Mouse (Mus musculus): ENCODE data around the gene Ccz1. TPM values are rescaled to one million over a fixed set of nuclear protein-coding genes. Genes with fewer than 3 reads are reported as not detected.

The Ccz1 gene
- polyA plus RNA-seq, 1 experiment from 2014 or later = 89.2 TPM

GRCm38 (mm10) chr5:143980858-143981257 lies 33.8 kb downstream of the Ccz1 start:
- H3K4me1 ChIP-seq (ENCODE audit: insufficient read depth, low read length) = no peaks in the 10 kb centered on the region
- no peak overlapping the region for H3K27ac ChIP-seq (ENCODE audit: low read length)
- WGBS = 22% methylated on average over 9 of the region's 9 CpGs
- H3K9ac ChIP-seq (replicated peaks; ENCODE audit: low read length) = no peak overlapping the region
- ATAC-seq (ENCODE audit: low FRiP score, low TSS enrichment) = 0 out of 2 replicates have a peak, but pooled peaks have one; percentile 54
- no peak overlapping the region for H3K4me3 ChIP-seq (ENCODE audit: low read length)
- no peaks in the 10 kb centered on the region for H3K9me3 ChIP-seq (ENCODE audit: low read length)
- H3K27me3 ChIP-seq (ENCODE audit: insufficient read depth, low read length) = no peaks in the 10 kb centered on the region
- H3K4me2 ChIP-seq (replicated peaks; ENCODE audit: low read depth, low read length) = no peak overlapping the region
- H3K36me3 ChIP-seq (ENCODE audit: insufficient read depth, low read length) = peaks cover 9% of the 10 kb centered on the region; the same call in 1 of the 2 replicates

- H3K4me1 ChIP-seq (ENCODE audit: insufficient read depth, low read length) = no peaks in the 10 kb centered on the region
- no peak overlapping the region for H3K27ac ChIP-seq (ENCODE audit: low read length)
- H3K4me2 ChIP-seq (replicated peaks; ENCODE audit: low read depth, low read length) = no peak overlapping the region
- no peak overlapping the region for H3K4me3 ChIP-seq (ENCODE audit: low read length)
- no peaks in the 10 kb centered on the region for H3K9me3 ChIP-seq (ENCODE audit: low read length)
- H3K9ac ChIP-seq (replicated peaks; ENCODE audit: low read length) = no peak overlapping the region
- WGBS = 74% methylated on average over 16 of the region's 16 CpGs
- no peak for ATAC-seq (ENCODE audit: low FRiP score, low TSS enrichment)
- no peaks in the 10 kb centered on the region for H3K36me3 ChIP-seq (ENCODE audit: insufficient read depth, low read length)
- no peaks in the 10 kb centered on the region for H3K27me3 ChIP-seq (ENCODE audit: insufficient read depth, low read length)
These were observed 37.8 kb downstream of the Ccz1 start for GRCm38 (mm10) chr5:143976726-143977431.

GRCm38 (mm10) chr5:143976232-143976631 lies 38.4 kb downstream of the Ccz1 start:
- 91% methylated on average over 11 of the region's 11 CpGs for WGBS
- ATAC-seq (ENCODE audit: low FRiP score, low TSS enrichment) = no peak
- no peaks in the 10 kb centered on the region for H3K27me3 ChIP-seq (ENCODE audit: insufficient read depth, low read length)
- no peaks in the 10 kb centered on the region for H3K4me1 ChIP-seq (ENCODE audit: insufficient read depth, low read length)
- H3K27ac ChIP-seq (ENCODE audit: low read length) = no peak overlapping the region
- H3K9ac ChIP-seq (replicated peaks; ENCODE audit: low read length) = no peak overlapping the region
- no peak overlapping the region for H3K4me3 ChIP-seq (ENCODE audit: low read length)
- no peak overlapping the region for H3K4me2 ChIP-seq (replicated peaks; ENCODE audit: low read depth, low read length)
- no peaks in the 10 kb centered on the region for H3K36me3 ChIP-seq (ENCODE audit: insufficient read depth, low read length)
- H3K9me3 ChIP-seq (ENCODE audit: low read length) = no peaks in the 10 kb centered on the region

- no peak; the same call in 1 of the 2 replicates for ATAC-seq (ENCODE audit: low FRiP score, low TSS enrichment)
These were observed 39.1 kb downstream of the Ccz1 start for GRCm38 (mm10) chr5:143975631-143975933.

GRCm38 (mm10) chr5:143974931-143975630 lies 39.6 kb downstream of the Ccz1 start:
- Histone ChIP-seq H3K4me1 (ENCODE audit: insufficient read depth, low read length) (no peaks in the 10 kb centered on the region), H3K36me3 (ENCODE audit: insufficient read depth, low read length) (no peaks in the 10 kb centered on the region), H3K4me2 (replicated peaks; ENCODE audit: low read depth, low read length) (no peak overlapping the region), H3K9me3 (ENCODE audit: low read length) (no peaks in the 10 kb centered on the region), H3K27me3 (ENCODE audit: insufficient read depth, low read length) (no peaks in the 10 kb centered on the region), H3K27ac (ENCODE audit: low read length) (no peak overlapping the region), H3K4me3 (ENCODE audit: low read length) (no peak overlapping the region), H3K9ac (replicated peaks; ENCODE audit: low read length) (no peak overlapping the region)
- peak; percentile 85 for ATAC-seq (ENCODE audit: low FRiP score, low TSS enrichment)
- 54% methylated on average over 4 of the region's 4 CpGs for WGBS

More at GRCm38 (mm10) chr5:143975631-143975933, 39.1 kb downstream of the Ccz1 start:
- Histone ChIP-seq H3K27me3 (ENCODE audit: insufficient read depth, low read length) (no peaks in the 10 kb centered on the region), H3K9ac (replicated peaks; ENCODE audit: low read length) (no peak overlapping the region), H3K9me3 (ENCODE audit: low read length) (no peaks in the 10 kb centered on the region), H3K4me2 (replicated peaks; ENCODE audit: low read depth, low read length) (no peak overlapping the region), H3K27ac (ENCODE audit: low read length) (no peak overlapping the region), H3K4me3 (ENCODE audit: low read length) (no peak overlapping the region), H3K4me1 (ENCODE audit: insufficient read depth, low read length) (no peaks in the 10 kb centered on the region), H3K36me3 (ENCODE audit: insufficient read depth, low read length) (no peaks in the 10 kb centered on the region)
- 64% methylated on average over 2 of the region's 2 CpGs for WGBS

- H3K27ac ChIP-seq (ENCODE audit: low read length) = no peak overlapping the region
- no peak overlapping the region for H3K9ac ChIP-seq (replicated peaks; ENCODE audit: low read length)
- WGBS = 38% methylated on average over 3 of the region's 3 CpGs
- no peak for ATAC-seq (ENCODE audit: low FRiP score, low TSS enrichment)
- H3K4me1 ChIP-seq (ENCODE audit: insufficient read depth, low read length) = no peaks in the 10 kb centered on the region
- H3K27me3 ChIP-seq (ENCODE audit: insufficient read depth, low read length) = no peaks in the 10 kb centered on the region
- no peak overlapping the region for H3K4me3 ChIP-seq (ENCODE audit: low read length)
- no peak overlapping the region for H3K4me2 ChIP-seq (replicated peaks; ENCODE audit: low read depth, low read length)
- no peaks in the 10 kb centered on the region for H3K9me3 ChIP-seq (ENCODE audit: low read length)
- no peaks in the 10 kb centered on the region for H3K36me3 ChIP-seq (ENCODE audit: insufficient read depth, low read length)
These were observed 42.0 kb downstream of the Ccz1 start for GRCm38 (mm10) chr5:143972628-143973027.

GRCm38 (mm10) chr5:143966671-143967070 lies 48.0 kb downstream of the Ccz1 start:
- WGBS = 83% methylated on average over 12 of the region's 12 CpGs
- H3K4me3 ChIP-seq (ENCODE audit: low read length) = no peak overlapping the region
- no peaks in the 10 kb centered on the region for H3K9me3 ChIP-seq (ENCODE audit: low read length)
- H3K4me2 ChIP-seq (replicated peaks; ENCODE audit: low read depth, low read length) = no peak overlapping the region
- ATAC-seq (ENCODE audit: low FRiP score, low TSS enrichment) = no peak
- H3K4me1 ChIP-seq (ENCODE audit: insufficient read depth, low read length) = no peaks in the 10 kb centered on the region
- no peaks in the 10 kb centered on the region for H3K27me3 ChIP-seq (ENCODE audit: insufficient read depth, low read length)
- H3K27ac ChIP-seq (ENCODE audit: low read length) = no peak overlapping the region
- no peak overlapping the region for H3K9ac ChIP-seq (replicated peaks; ENCODE audit: low read length)
- no peaks in the 10 kb centered on the region for H3K36me3 ChIP-seq (ENCODE audit: insufficient read depth, low read length)

GRCm38 (mm10) chr5:143965586-143966345 lies 48.9 kb downstream of the Ccz1 start:
- H3K27me3 ChIP-seq (ENCODE audit: insufficient read depth, low read length) = no peaks in the 10 kb centered on the region
- no peaks in the 10 kb centered on the region for H3K9me3 ChIP-seq (ENCODE audit: low read length)
- H3K36me3 ChIP-seq (ENCODE audit: insufficient read depth, low read length) = no peaks in the 10 kb centered on the region
- 0 out of 2 replicates have a peak overlapping the region, but pooled peaks have one; percentile 24 for H3K27ac ChIP-seq (ENCODE audit: low read length)
- WGBS = 76% methylated on average over 12 of the region's 12 CpGs
- H3K4me1 ChIP-seq (ENCODE audit: insufficient read depth, low read length) = no peaks in the 10 kb centered on the region
- no peak for ATAC-seq (ENCODE audit: low FRiP score, low TSS enrichment)
- H3K4me2 ChIP-seq (replicated peaks; ENCODE audit: low read depth, low read length) = no peak overlapping the region
- no peak overlapping the region for H3K4me3 ChIP-seq (ENCODE audit: low read length)
- no peak overlapping the region for H3K9ac ChIP-seq (replicated peaks; ENCODE audit: low read length)

GRCm38 (mm10) chr5:143961176-143961575 lies 53.5 kb downstream of the Ccz1 start:
- 87% methylated on average over 8 of the region's 8 CpGs for WGBS
- Histone ChIP-seq H3K4me3 (ENCODE audit: low read length) (no peak overlapping the region), H3K4me1 (ENCODE audit: insufficient read depth, low read length) (no peaks in the 10 kb centered on the region), H3K9me3 (ENCODE audit: low read length) (no peaks in the 10 kb centered on the region), H3K9ac (replicated peaks; ENCODE audit: low read length) (no peak overlapping the region), H3K36me3 (ENCODE audit: insufficient read depth, low read length) (no peaks in the 10 kb centered on the region), H3K27ac (ENCODE audit: low read length) (no peak overlapping the region), H3K4me2 (replicated peaks; ENCODE audit: low read depth, low read length) (no peak overlapping the region), H3K27me3 (ENCODE audit: insufficient read depth, low read length) (no peaks in the 10 kb centered on the region)
- no peak for ATAC-seq (ENCODE audit: low FRiP score, low TSS enrichment)
